Mouse (Mus musculus): ENCODE measurements around the gene Lasp1.

Gene Lasp1

GRCm38 (mm10) chr11:97877341-97877740 lies 78.5 kb downstream of the Lasp1 start:
- no peak for DNase-seq (ENCODE audit: low spot score)

- no peak for DNase-seq (ENCODE audit: low spot score)
Observed at GRCm38 (mm10) chr11:97880362-97880761, 81.6 kb downstream of the Lasp1 start.

GRCm38 (mm10) chr11:97883542-97883917 lies 84.7 kb downstream of the Lasp1 start:
- peak; percentile 83 for DNase-seq (ENCODE audit: low spot score)

DNA sequence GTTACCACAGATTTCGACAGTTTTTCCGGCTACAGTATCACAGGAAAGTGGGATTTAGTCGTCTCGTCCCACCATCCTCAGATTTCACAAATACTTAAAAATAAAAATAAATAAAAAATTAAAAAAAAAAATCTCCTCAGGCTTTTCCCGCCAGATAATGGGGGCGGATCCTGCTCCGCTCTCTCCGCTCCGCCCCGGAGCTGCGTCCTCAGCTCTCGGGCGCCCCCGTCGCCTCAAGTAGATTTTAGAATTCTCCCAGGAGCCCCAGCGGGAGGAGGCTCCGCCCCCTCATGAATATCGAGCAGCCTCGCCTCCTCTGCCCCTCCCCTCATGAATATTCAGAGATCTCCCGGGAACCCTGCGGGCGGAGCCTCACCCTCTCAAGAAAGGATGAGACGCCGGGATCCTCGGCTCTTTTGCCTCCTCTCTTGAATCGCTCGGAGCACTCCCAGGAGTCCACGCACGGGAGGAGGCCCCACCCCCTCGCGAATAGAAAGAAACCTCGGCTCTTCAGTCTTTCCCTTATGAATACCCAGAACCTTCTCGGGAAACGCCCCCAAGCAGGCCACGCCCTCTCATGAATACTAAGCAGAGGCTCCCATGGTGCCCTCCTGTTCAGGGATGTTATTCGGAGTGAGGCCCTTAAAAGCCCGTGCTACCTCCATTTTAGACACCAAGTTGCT lies 85.3 kb downstream of the Lasp1 start, which contains the start of gene Fbxo47:
Gene Fbxo47 (minus strand): TSS at position 237 of the 683 bp plus-strand sequence.
- DNase-seq (ENCODE audit: low spot score) = peak; percentile 95

- no peak for DNase-seq (ENCODE audit: low spot score)
Observed at GRCm38 (mm10) chr11:97884601-97885185, 85.9 kb downstream of the Lasp1 start.

DNA sequence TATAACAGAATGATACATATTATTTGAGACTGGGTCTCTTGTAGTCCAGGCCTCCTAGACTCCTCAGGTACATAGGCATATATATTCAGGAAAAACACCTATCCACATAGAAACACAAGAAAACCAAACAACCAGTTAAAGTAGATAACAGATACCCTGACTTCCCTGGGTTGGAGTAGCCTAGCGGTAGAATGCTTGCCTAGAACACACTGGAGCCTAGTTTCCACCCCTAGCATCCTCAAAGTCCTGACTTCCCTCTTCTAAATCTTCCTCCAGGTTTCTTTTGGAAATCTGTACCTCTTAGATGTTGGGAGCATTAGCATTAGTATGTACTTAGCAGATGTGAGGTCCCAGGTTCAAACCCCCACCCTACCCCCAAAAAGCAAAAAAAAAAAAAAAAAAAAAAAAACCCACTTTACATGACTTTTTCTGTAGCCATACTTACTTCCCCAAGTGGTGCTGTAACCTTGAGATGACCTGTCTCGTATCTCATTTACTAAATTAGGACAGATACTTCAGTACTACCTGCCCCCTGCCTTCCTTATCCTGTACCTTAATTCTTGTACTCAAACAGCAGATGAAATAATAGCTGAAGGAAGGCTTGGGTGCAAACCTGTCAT lies 86.6 kb downstream of the Lasp1 start:
- DNase-seq (ENCODE audit: low spot score) = no peak

Data from spleen, adult 12 weeks (tissue).